Mouse (Mus musculus): Measurements from ENCODE around the gene Akap10. TPM values are rescaled to one million over a fixed set of nuclear protein-coding genes. Genes with fewer than 3 reads are reported as not detected.

Akap10 gene
- polyA plus RNA-seq, 1 experiment from 2014 or later = 13.7 TPM

DNA sequence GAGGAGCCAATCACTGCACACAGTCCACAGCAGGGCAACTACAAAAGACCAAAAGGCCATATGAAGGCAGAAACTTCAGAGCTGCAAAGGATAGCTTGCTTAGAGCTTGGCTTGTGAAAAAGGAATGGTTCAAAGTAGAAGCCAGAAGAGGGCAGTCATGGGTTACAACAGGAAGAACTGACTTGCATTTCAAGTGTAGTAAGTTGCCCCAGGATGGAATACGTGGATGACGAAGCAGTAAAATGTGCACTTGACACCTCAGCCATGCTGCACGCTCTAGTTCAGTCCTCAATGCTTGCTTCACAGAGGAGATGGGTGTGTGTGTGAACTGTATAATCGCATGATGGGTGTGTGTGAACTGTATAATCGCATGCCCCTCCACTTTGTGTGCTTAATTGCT, 47.9 kb downstream of the Akap10 start:
- 86% methylated on average over 5 of the region's 5 CpGs for WGBS
- no peaks in the 10 kb centered on the region for H3K9me3 ChIP-seq (ENCODE audit: control insufficient read depth, low read length)
- no peak overlapping the region for H3K9ac ChIP-seq (replicated peaks; ENCODE audit: low read depth, low read length)
- no peaks in the 10 kb centered on the region; the same call in 1 of the 2 replicates for H3K36me3 ChIP-seq (ENCODE audit: control insufficient read depth, insufficient read depth, low read length)
- ATAC-seq (ENCODE audit: low read depth) = no peak
- H3K4me3 ChIP-seq (ENCODE audit: low read depth, low read length) = no peak overlapping the region
- H3K4me1 ChIP-seq (ENCODE audit: control insufficient read depth, insufficient read depth, low read length) = no peaks in the 10 kb centered on the region
- H3K27me3 ChIP-seq (ENCODE audit: control insufficient read depth, insufficient read depth, low read length) = no peaks in the 10 kb centered on the region
- no peak overlapping the region for H3K27ac ChIP-seq (ENCODE audit: low read depth, low read length)
- no peak overlapping the region for H3K4me2 ChIP-seq (ENCODE audit: low read depth, low read length)

DNA sequence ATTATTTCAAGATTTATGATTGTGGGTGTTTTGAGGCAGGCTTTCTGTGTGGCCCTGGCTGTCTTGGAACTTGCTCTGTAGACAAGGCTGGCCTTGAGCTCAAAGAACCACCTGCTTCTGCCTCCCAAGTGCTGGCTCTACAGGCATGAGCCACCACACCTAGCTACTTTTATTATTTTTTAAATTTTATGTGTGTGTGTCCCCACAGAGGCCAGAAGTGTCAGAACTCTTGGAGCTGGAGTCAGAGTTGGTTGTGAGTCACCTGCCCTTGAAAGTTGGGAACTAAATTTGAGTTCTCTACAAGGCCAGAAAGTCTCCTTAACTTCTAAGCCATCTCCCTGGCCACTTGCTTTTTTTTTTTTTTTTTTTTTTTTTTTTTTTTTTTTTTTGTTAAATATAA, 50.1 kb downstream of the Akap10 start:
- no peak for ATAC-seq (ENCODE audit: low read depth)
- H3K27ac ChIP-seq (ENCODE audit: low read depth, low read length) = no peak overlapping the region
- no peaks in the 10 kb centered on the region for H3K9me3 ChIP-seq (ENCODE audit: control insufficient read depth, low read length)
- no peaks in the 10 kb centered on the region for H3K27me3 ChIP-seq (ENCODE audit: control insufficient read depth, insufficient read depth, low read length)
- no peak overlapping the region for H3K9ac ChIP-seq (replicated peaks; ENCODE audit: low read depth, low read length)
- no peak overlapping the region for H3K4me2 ChIP-seq (ENCODE audit: low read depth, low read length)
- no peak overlapping the region for H3K4me3 ChIP-seq (ENCODE audit: low read depth, low read length)
- no peaks in the 10 kb centered on the region for H3K4me1 ChIP-seq (ENCODE audit: control insufficient read depth, insufficient read depth, low read length)
- peaks cover 14% of the 10 kb centered on the region for H3K36me3 ChIP-seq (ENCODE audit: control insufficient read depth, insufficient read depth, low read length)

DNA sequence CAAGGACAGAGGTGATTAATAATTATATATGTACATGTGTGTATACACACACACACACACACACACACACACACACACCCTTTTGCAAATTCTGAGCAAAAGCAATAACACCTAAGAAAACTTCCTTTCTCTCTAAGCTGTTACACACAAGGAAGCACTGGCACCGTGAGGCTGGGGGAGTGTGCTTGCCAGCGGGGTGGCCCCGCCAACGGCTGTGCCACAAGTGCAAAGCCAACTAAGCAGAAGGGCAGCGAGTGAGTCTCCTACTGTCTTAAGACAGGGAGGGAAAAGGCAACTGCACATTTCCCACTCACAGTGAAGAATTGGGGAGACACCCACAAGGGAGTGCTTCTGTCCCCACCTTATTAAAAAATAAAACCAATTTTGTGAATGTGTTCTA, 58.2 kb downstream of the Akap10 start:
- Histone ChIP-seq H3K9ac (replicated peaks; ENCODE audit: low read depth, low read length) (no peak overlapping the region), H3K4me1 (ENCODE audit: control insufficient read depth, insufficient read depth, low read length) (no peaks in the 10 kb centered on the region), H3K27ac (ENCODE audit: low read depth, low read length) (no peak overlapping the region), H3K27me3 (ENCODE audit: control insufficient read depth, insufficient read depth, low read length) (no peaks in the 10 kb centered on the region), H3K36me3 (ENCODE audit: control insufficient read depth, insufficient read depth, low read length) (peaks cover 42% of the 10 kb centered on the region), H3K4me2 (ENCODE audit: low read depth, low read length) (no peak overlapping the region), H3K4me3 (ENCODE audit: low read depth, low read length) (no peak overlapping the region), H3K9me3 (ENCODE audit: control insufficient read depth, low read length) (no peaks in the 10 kb centered on the region)
- ATAC-seq (ENCODE audit: low read depth) = no peak
- 88% methylated on average over 5 of the region's 5 CpGs for WGBS

- H3K4me2 ChIP-seq (ENCODE audit: low read depth, low read length) = no peak overlapping the region
- H3K36me3 ChIP-seq (ENCODE audit: control insufficient read depth, insufficient read depth, low read length) = peaks cover 14% of the 10 kb centered on the region; the same call in 1 of the 2 replicates
- H3K27me3 ChIP-seq (ENCODE audit: control insufficient read depth, insufficient read depth, low read length) = no peaks in the 10 kb centered on the region
- no peak for ATAC-seq (ENCODE audit: low read depth)
- no peaks in the 10 kb centered on the region for H3K9me3 ChIP-seq (ENCODE audit: control insufficient read depth, low read length)
- H3K4me1 ChIP-seq (ENCODE audit: control insufficient read depth, insufficient read depth, low read length) = no peaks in the 10 kb centered on the region
- no peak overlapping the region for H3K9ac ChIP-seq (replicated peaks; ENCODE audit: low read depth, low read length)
- H3K4me3 ChIP-seq (ENCODE audit: low read depth, low read length) = no peak overlapping the region
- no peak overlapping the region for H3K27ac ChIP-seq (ENCODE audit: low read depth, low read length)
Observed at GRCm38 (mm10) chr11:61866856-61867255, 63.2 kb downstream of the Akap10 start.

- Histone ChIP-seq H3K27ac (ENCODE audit: low read depth, low read length) (no peak overlapping the region), H3K4me3 (ENCODE audit: low read depth, low read length) (no peak overlapping the region), H3K9ac (replicated peaks; ENCODE audit: low read depth, low read length) (no peak overlapping the region), H3K27me3 (ENCODE audit: control insufficient read depth, insufficient read depth, low read length) (no peaks in the 10 kb centered on the region), H3K4me1 (ENCODE audit: control insufficient read depth, insufficient read depth, low read length) (no peaks in the 10 kb centered on the region), H3K4me2 (ENCODE audit: low read depth, low read length) (no peak overlapping the region), H3K9me3 (ENCODE audit: control insufficient read depth, low read length) (no peaks in the 10 kb centered on the region), H3K36me3 (ENCODE audit: control insufficient read depth, insufficient read depth, low read length) (no peaks in the 10 kb centered on the region)
- no peak for ATAC-seq (ENCODE audit: low read depth)
- 82% methylated on average over 6 of the region's 6 CpGs for WGBS
Observed at GRCm38 (mm10) chr11:61861781-61862547, 68.1 kb downstream of the Akap10 start.

- Histone ChIP-seq H3K27me3 (ENCODE audit: control insufficient read depth, insufficient read depth, low read length) (no peaks in the 10 kb centered on the region), H3K4me2 (ENCODE audit: low read depth, low read length) (no peak overlapping the region), H3K4me3 (ENCODE audit: low read depth, low read length) (no peak overlapping the region), H3K4me1 (ENCODE audit: control insufficient read depth, insufficient read depth, low read length) (no peaks in the 10 kb centered on the region), H3K27ac (ENCODE audit: low read depth, low read length) (no peak overlapping the region), H3K36me3 (ENCODE audit: control insufficient read depth, insufficient read depth, low read length) (no peaks in the 10 kb centered on the region), H3K9ac (replicated peaks; ENCODE audit: low read depth, low read length) (no peak overlapping the region), H3K9me3 (ENCODE audit: control insufficient read depth, low read length) (no peaks in the 10 kb centered on the region)
- WGBS = 70% methylated on average over 1 of the region's 1 CpGs
- ATAC-seq (ENCODE audit: low read depth) = no peak
Observed at GRCm38 (mm10) chr11:61859316-61859715, 70.7 kb downstream of the Akap10 start.

GRCm38 (mm10) chr11:61855539-61855938, 74.5 kb downstream of the Akap10 start:
- H3K9ac ChIP-seq (replicated peaks; ENCODE audit: low read depth, low read length) = peak overlapping the region; percentile 99
- 50% methylated on average over 6 of the region's 6 CpGs for WGBS
- peak overlapping the region; percentile 96 for H3K4me3 ChIP-seq (ENCODE audit: low read depth, low read length)
- no peaks in the 10 kb centered on the region for H3K9me3 ChIP-seq (ENCODE audit: control insufficient read depth, low read length)
- no peaks in the 10 kb centered on the region for H3K36me3 ChIP-seq (ENCODE audit: control insufficient read depth, insufficient read depth, low read length)
- no peaks in the 10 kb centered on the region for H3K27me3 ChIP-seq (ENCODE audit: control insufficient read depth, insufficient read depth, low read length)
- peaks cover 7% of the 10 kb centered on the region; the same call in 1 of the 2 replicates for H3K4me1 ChIP-seq (ENCODE audit: control insufficient read depth, insufficient read depth, low read length)
- peak overlapping the region; percentile 53 for H3K4me2 ChIP-seq (ENCODE audit: low read depth, low read length)
- H3K27ac ChIP-seq (ENCODE audit: low read depth, low read length) = peak overlapping the region; percentile 96
- ATAC-seq (ENCODE audit: low read depth) = no peak

DNA sequence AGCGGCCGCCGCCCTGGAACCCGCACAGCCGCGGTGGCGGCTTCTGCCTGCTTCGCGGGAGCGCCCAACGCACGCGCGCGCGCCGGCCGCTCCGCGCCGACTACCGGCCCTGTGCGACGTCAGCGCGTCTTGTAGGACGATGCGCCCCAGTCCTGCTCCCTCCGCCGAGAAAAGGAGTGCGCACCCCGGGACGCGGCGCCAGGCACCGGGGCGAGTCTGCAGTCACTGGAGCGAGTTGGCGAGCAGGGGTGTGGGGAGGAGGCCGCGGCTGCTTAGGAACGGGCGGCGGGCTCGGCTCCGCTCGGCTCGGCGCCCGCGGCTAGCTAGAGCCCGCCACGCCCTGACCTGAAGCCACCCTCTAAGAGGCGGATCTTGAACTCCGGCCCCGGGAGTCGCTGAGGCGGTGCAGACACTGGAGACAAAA, 75.1 kb downstream of the Akap10 start, which contains the start of gene Ulk2:
Gene Ulk2 (minus strand): TSS at position 86 of the 424 bp plus-strand sequence.
- Histone ChIP-seq H3K4me2 (ENCODE audit: low read depth, low read length) (peak within 1 kb of the TSS; percentile 53), H3K27me3 (ENCODE audit: control insufficient read depth, insufficient read depth, low read length) (no peaks in the 10 kb centered on the region), H3K27ac (ENCODE audit: low read depth, low read length) (peak within 1 kb of the TSS; percentile 96), H3K4me3 (ENCODE audit: low read depth, low read length) (peak within 1 kb of the TSS; percentile 96), H3K9me3 (ENCODE audit: control insufficient read depth, low read length) (no peaks in the 10 kb centered on the region), H3K9ac (replicated peaks; ENCODE audit: low read depth, low read length) (peak within 1 kb of the TSS; percentile 99), H3K4me1 (ENCODE audit: control insufficient read depth, insufficient read depth, low read length) (peaks cover 7% of the 10 kb centered on the region; the same call in 1 of the 2 replicates), H3K36me3 (ENCODE audit: control insufficient read depth, insufficient read depth, low read length) (no peaks in the 10 kb centered on the region)
- WGBS = 0% methylated on average over 47 of the region's 58 CpGs
- peak; percentile 93 for ATAC-seq (ENCODE audit: low read depth)

DNA sequence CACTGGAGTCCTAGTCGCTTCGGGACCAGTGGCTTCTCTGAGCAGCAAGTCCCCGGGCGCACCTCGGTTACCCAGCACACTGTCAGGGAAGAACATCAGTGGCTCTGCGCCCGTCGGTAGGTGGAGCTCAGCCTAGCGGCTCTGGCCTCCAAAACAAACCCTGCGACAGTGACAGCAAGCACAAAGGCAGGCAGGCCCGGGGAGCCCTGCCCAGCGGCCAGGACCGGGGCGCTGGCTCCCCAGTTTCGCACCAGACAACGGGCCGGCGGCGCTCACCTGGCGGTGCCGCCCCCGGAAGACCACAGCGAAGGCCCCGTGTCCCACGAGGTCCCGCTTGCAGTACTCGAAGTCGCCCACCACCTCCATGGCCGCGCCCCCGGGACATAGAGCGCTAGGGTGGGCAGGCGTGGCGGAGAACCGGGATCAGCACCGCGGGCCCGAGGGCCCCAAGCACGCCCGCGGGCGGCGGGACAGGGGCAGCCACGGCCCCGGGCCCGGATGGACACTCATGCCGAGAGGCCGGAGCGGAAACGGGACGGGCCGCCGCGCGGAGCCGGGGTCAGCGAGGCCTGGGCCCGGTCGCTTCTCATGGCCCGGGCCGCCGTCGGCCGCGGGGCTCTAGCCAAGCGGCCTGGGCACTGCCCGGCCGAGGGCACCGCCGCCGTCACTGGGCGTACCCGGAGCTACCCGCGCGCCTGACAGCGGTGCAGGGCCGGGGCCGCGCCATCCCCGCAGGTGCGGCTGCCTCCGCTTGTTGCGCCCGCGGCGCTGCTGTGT, 75.7 kb downstream of the Akap10 start:
- peaks cover 7% of the 10 kb centered on the region; the same call in 1 of the 2 replicates for H3K4me1 ChIP-seq (ENCODE audit: control insufficient read depth, insufficient read depth, low read length)
- peak overlapping the region; percentile 99 for H3K9ac ChIP-seq (replicated peaks; ENCODE audit: low read depth, low read length)
- no peaks in the 10 kb centered on the region for H3K27me3 ChIP-seq (ENCODE audit: control insufficient read depth, insufficient read depth, low read length)
- ATAC-seq (ENCODE audit: low read depth) = peak; percentile 93
- H3K9me3 ChIP-seq (ENCODE audit: control insufficient read depth, low read length) = no peaks in the 10 kb centered on the region
- peak overlapping the region; percentile 96 for H3K27ac ChIP-seq (ENCODE audit: low read depth, low read length)
- no peaks in the 10 kb centered on the region for H3K36me3 ChIP-seq (ENCODE audit: control insufficient read depth, insufficient read depth, low read length)
- peak overlapping the region; percentile 53 for H3K4me2 ChIP-seq (ENCODE audit: low read depth, low read length)
- H3K4me3 ChIP-seq (ENCODE audit: low read depth, low read length) = peak overlapping the region; percentile 96
- under 1% methylated on average over 73 of the region's 87 CpGs for WGBS

All from neural tube, embryonic 14.5 days (tissue).